In the genomic region with DNA sequence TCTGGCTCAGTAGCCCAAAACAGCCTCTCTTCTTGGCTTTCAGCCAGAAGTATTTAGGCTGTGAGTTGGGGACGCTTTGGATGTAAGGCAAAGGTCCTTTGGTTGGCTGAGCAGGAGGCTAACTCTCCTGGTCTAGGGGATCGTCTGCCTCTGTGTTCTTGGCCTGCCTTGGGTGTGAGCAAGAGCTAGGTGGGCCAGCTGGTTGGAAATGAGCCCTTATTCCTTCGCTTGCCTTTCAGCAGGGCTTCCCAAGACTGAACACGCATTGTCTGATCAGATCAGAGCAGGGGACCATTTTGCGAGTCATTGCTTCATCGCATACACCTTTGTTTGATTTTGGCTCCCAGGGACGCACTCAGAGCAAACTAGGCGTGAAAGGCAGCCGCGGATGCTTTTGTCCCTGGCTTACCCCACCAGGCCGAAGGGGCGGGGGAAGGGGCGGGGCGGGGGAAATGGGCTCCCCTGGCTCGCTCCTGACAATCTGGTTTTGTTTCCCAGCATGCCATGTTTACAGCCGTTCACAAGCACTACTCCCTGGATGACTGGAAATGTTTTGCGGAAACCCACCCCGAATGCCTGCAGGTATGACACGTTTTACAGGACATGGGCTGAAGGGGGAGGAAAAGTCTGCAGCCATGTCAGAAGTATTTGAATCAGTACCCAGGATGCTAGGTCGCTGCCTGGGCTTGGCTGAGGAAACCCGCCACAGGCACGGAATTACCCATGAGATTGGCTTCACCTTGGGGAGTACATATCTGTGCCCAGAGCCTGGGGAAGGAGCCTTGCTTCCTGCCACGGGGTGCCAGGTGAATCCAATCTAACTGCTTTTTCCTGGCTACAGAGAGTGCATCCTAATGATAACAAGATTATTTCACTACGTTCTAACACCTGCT, we compare ENCODE assay signal across 8 mouse cellular contexts. TPM values are rescaled to one million over a fixed set of nuclear protein-coding genes. Genes with fewer than 3 reads are reported as not detected.
DNase-seq lines count a peak whose midpoint lies in the region; ATAC-seq and TF ChIP-seq lines count a peak whose summit lies in the region.

No protein-coding gene starts in this region.

- ATAC-seq in embryonic facial prominence, embryonic 12.5 days (ENCODE audit: insufficient number of reproducible peaks, insufficient read depth, low FRiP score, low TSS enrichment): peak; percentile 48
- peak; percentile 64 for ATAC-seq in hindbrain, embryonic 14.5 days (ENCODE audit: low FRiP score)
- ATAC-seq in liver, embryonic 11.5 days (replicated peaks; ENCODE audit: low FRiP score): no peak
- ATAC-seq in neural tube, embryonic 15.5 days (ENCODE audit: low FRiP score): peak; percentile 70

- intact Hi-C loops in heart, adult 2 months (cut with DNase I): no loop called here

- peak overlapping the region; percentile 56 for H3K4me2 ChIP-seq in embryonic facial prominence, embryonic 12.5 days (replicated peaks)
- H3K4me2 ChIP-seq in hindbrain, embryonic 14.5 days (replicated peaks): peak overlapping the region; percentile 54
- peak overlapping the region; percentile 35 for H3K4me2 ChIP-seq in liver, embryonic 11.5 days
- peak overlapping the region; percentile 58 for H3K4me2 ChIP-seq in neural tube, embryonic 15.5 days

- 0 out of 2 replicates have a peak, but pooled peaks cover 1% of the 10 kb centered on the region for H3K79me2 ChIP-seq in heart, adult 2 months (replicated peaks; ENCODE audit: control insufficient read depth, insufficient read depth, low read length)

- TF ChIP-seq POLR2A in heart, adult 2 months (IDR thresholded peaks at IDR 0.05; ENCODE audit: insufficient read depth, low read depth, low read length): no peak

- peak overlapping the region; percentile 14; the same call in 1 of the 2 replicates for H3K9ac ChIP-seq in heart, adult 2 months (ENCODE audit: low read depth, low read length)
- H3K9ac ChIP-seq in embryonic facial prominence, embryonic 12.5 days: peak overlapping the region; percentile 50; the same call in 1 of the 2 replicates
- peak overlapping the region; percentile 48 for H3K9ac ChIP-seq in hindbrain, embryonic 14.5 days
- H3K9ac ChIP-seq in liver, embryonic 11.5 days (ENCODE audit: low read depth, low read length): peak overlapping the region; percentile 17; the same call in 1 of the 2 replicates
- peak overlapping the region; percentile 36 for H3K9ac ChIP-seq in neural tube, embryonic 15.5 days (replicated peaks)

- H3K4me3 ChIP-seq in heart, adult 2 months: 0 out of 2 replicates have a peak overlapping the region, but pooled peaks have one; percentile 19
- H3K4me3 ChIP-seq in embryonic facial prominence, embryonic 12.5 days: peak overlapping the region; percentile 24
- peak overlapping the region; percentile 23 for H3K4me3 ChIP-seq in hindbrain, embryonic 14.5 days (replicated peaks; ENCODE audit: low read length)
- H3K4me3 ChIP-seq in liver, embryonic 11.5 days (ENCODE audit: low read depth, low read length): peak overlapping the region; percentile 1; the same call in 1 of the 2 replicates
- peak overlapping the region; percentile 30 for H3K4me3 ChIP-seq in neural tube, embryonic 15.5 days (replicated peaks)

- WGBS in heart, adult 2 months: 8% methylated on average over 24 of the region's 24 CpGs
- WGBS in embryonic facial prominence, embryonic 12.5 days: 5% methylated on average over 24 of the region's 24 CpGs
- 2% methylated on average over 24 of the region's 24 CpGs for WGBS in hindbrain, embryonic 14.5 days
- WGBS in liver, embryonic 11.5 days: 31% methylated on average over 24 of the region's 24 CpGs
- 5% methylated on average over 24 of the region's 24 CpGs for WGBS in neural tube, embryonic 15.5 days

- TF ChIP-seq CTCF in heart, adult 2 months (IDR thresholded peaks at IDR 0.05): no peak

- H3K27ac ChIP-seq in heart, adult 2 months: peak overlapping the region; percentile 56
- peak overlapping the region; percentile 67 for H3K27ac ChIP-seq in embryonic facial prominence, embryonic 12.5 days
- H3K27ac ChIP-seq in hindbrain, embryonic 14.5 days: peak overlapping the region; percentile 68
- no peak overlapping the region; the same call in 1 of the 2 replicates for H3K27ac ChIP-seq in liver, embryonic 11.5 days (ENCODE audit: low read depth, low read length)
- H3K27ac ChIP-seq in neural tube, embryonic 15.5 days (replicated peaks): peak overlapping the region; percentile 79

- peak; percentile 51 to 53 for DNase-seq in heart, adult 2 months
- no peak for DNase-seq in heart, adult 8-10 months (ENCODE audit: low spot score)
- peak; percentile 69 for DNase-seq in hindbrain, embryonic 14.5 days (ENCODE audit: low spot score)
- no peak for DNase-seq in liver, embryonic 11.5 days (ENCODE audit: low spot score)
- DNase-seq in right cerebral cortex, adult 18-20 months: no peak
- no peak for DNase-seq in gastrocnemius, postnatal 10 days

- H3K9me3 ChIP-seq in embryonic facial prominence, embryonic 12.5 days: no peaks in the 10 kb centered on the region
- no peaks in the 10 kb centered on the region for H3K9me3 ChIP-seq in hindbrain, embryonic 14.5 days (ENCODE audit: control insufficient read depth, low read length)
- no peaks in the 10 kb centered on the region for H3K9me3 ChIP-seq in liver, embryonic 11.5 days (ENCODE audit: control insufficient read depth, low read length)
- no peaks in the 10 kb centered on the region for H3K9me3 ChIP-seq in neural tube, embryonic 15.5 days (replicated peaks)

- H3K27me3 ChIP-seq in heart, adult 2 months (ENCODE audit: control insufficient read depth, insufficient read depth, low read length): no peaks in the 10 kb centered on the region
- H3K27me3 ChIP-seq in embryonic facial prominence, embryonic 12.5 days: no peaks in the 10 kb centered on the region
- H3K27me3 ChIP-seq in hindbrain, embryonic 14.5 days (ENCODE audit: control insufficient read depth, insufficient read depth, low read length): no peaks in the 10 kb centered on the region
- peaks cover 5% of the 10 kb centered on the region; the same call in 1 of the 2 replicates for H3K27me3 ChIP-seq in liver, embryonic 11.5 days (replicated peaks; ENCODE audit: control insufficient read depth, insufficient read depth, low read length)
- H3K27me3 ChIP-seq in neural tube, embryonic 15.5 days (replicated peaks): no peaks in the 10 kb centered on the region

- peaks cover 21% of the 10 kb centered on the region for H3K4me1 ChIP-seq in heart, adult 2 months (ENCODE audit: control insufficient read depth, insufficient read depth, low read length)
- peaks cover 33% of the 10 kb centered on the region for H3K4me1 ChIP-seq in embryonic facial prominence, embryonic 12.5 days
- peaks cover 28% of the 10 kb centered on the region for H3K4me1 ChIP-seq in hindbrain, embryonic 14.5 days (replicated peaks; ENCODE audit: control insufficient read depth, insufficient read depth, low read length)
- H3K4me1 ChIP-seq in liver, embryonic 11.5 days (replicated peaks; ENCODE audit: control insufficient read depth, insufficient read depth, low read length): peaks cover 60% of the 10 kb centered on the region
- H3K4me1 ChIP-seq in neural tube, embryonic 15.5 days: peaks cover 43% of the 10 kb centered on the region

- H3K36me3 ChIP-seq in heart, adult 2 months (ENCODE audit: control insufficient read depth, insufficient read depth, low read length): peaks cover 17% of the 10 kb centered on the region; the same call in 1 of the 2 replicates
- H3K36me3 ChIP-seq in embryonic facial prominence, embryonic 12.5 days: no peaks in the 10 kb centered on the region
- no peaks in the 10 kb centered on the region for H3K36me3 ChIP-seq in hindbrain, embryonic 14.5 days (replicated peaks; ENCODE audit: control insufficient read depth, insufficient read depth)
- H3K36me3 ChIP-seq in liver, embryonic 11.5 days (ENCODE audit: control insufficient read depth, insufficient read depth, low read length): peaks cover 18% of the 10 kb centered on the region
- no peaks in the 10 kb centered on the region for H3K36me3 ChIP-seq in neural tube, embryonic 15.5 days

- no peak for TF ChIP-seq EP300 in heart, adult 2 months (IDR thresholded peaks at IDR 0.05; ENCODE audit: insufficient read depth, low read depth, low read length)

RNA-seq across cellular contexts. Expression of a gene that starts 9.5 kb away (rescaled TPM):
- 100 to 1,000 TPM; 139 to 158 TPM for total RNA-seq in heart, adult 2 months (2021)
- polyA plus RNA-seq in heart, adult 2 months (2012; rRNA removed): 171 and 198 TPM in 2 replicates
- total RNA-seq in heart, adult 8-10 months (2022): 100 to 1,000 TPM; 152 to 199 (median 170) TPM
- polyA plus RNA-seq in embryonic facial prominence, embryonic 12.5 days (2016; fragmentation: Nextera tagmentation; extraction: Ambion mirVana): 21.2 and 21.4 TPM in 2 replicates
- 35.5 and 39.5 TPM in 2 replicates for polyA plus RNA-seq in hindbrain, embryonic 14.5 days (2014; fragmentation: Nextera tagmentation; extraction: Ambion mirVana)
- 200 and 221 TPM in 2 replicates for polyA plus RNA-seq in liver, embryonic 11.5 days (2014; fragmentation: Nextera tagmentation; extraction: Ambion mirVana)
- 49.8 and 64.3 TPM in 2 replicates for polyA plus RNA-seq in neural tube, embryonic 15.5 days (2015; fragmentation: Nextera tagmentation; extraction: Ambion mirVana)
- total RNA-seq in gastrocnemius, postnatal 10 days (2021): 100 to 1,000 TPM; 163 to 170 TPM

Comparison
In these comparisons a context has a peak if more than half of its experiments do, and no peak if none do; other contexts are left out.
1. DNase-seq: peak in heart, adult 2 months (2 of 2) and hindbrain, embryonic 14.5 days (single experiment); none in heart, adult 8-10 months (single experiment), liver, embryonic 11.5 days (single experiment), right cerebral cortex, adult 18-20 months (single experiment) and gastrocnemius, postnatal 10 days (single experiment).
2. Peak in every context shown above with its lines, with median percentiles within 50 percentile points of each other: H3K4me3 ChIP-seq, H3K9ac ChIP-seq and H3K4me2 ChIP-seq.